Mouse (Mus musculus) myocyte (in vitro differentiated cells): ENCODE measurements around the gene Stac3. TPM values are rescaled to one million over a fixed set of nuclear protein-coding genes. Genes with fewer than 3 reads are reported as not detected.

Source experiments
- H3K27me3 ChIP-seq: one replicate; pipeline ENCODE4 v1.6.1; 2011; ENCODE audit not compliant: control insufficient read depth, insufficient read depth, insufficient read length
- H3K36me3 ChIP-seq: one replicate; pipeline ENCODE4 v1.6.1; 2011; ENCODE audit not compliant: control insufficient read depth, insufficient read depth
- H3K4me2 ChIP-seq: one replicate; pipeline ENCODE4 v1.6.1; 2011; ENCODE audit warnings: low read depth, control low read depth
- H3K4me3 ChIP-seq: one replicate; pipeline ENCODE4 v1.5.1; 2011; ENCODE audit warnings: mild to moderate bottlenecking, control low read depth, moderate library complexity
- H3K79me2 ChIP-seq: one replicate; pipeline ENCODE4 v1.6.1; 2011; ENCODE audit not compliant: control insufficient read depth, insufficient read depth
- H3ac ChIP-seq: one replicate; pipeline ENCODE4 v1.6.1; 2011; ENCODE audit not compliant: control insufficient read depth, insufficient read length
- MAX ChIP-seq: IDR thresholded peaks from one replicate; pipeline ENCODE4 v1.6.1; 2011; ENCODE audit warnings: low read depth, mild to moderate bottlenecking, control low read depth
- MYOD1 ChIP-seq, 3 experiments: IDR thresholded peaks; one replicate each; pipeline ENCODE4 v1.6.1; 2011; ENCODE audit warnings: control low read depth in 2 of 3, low read depth in 2 of 3, mild to moderate bottlenecking in 2 of 3, moderate library complexity in 1 of 3; ENCODE audit not compliant: insufficient read length in 2 of 3, control insufficient read depth in 1 of 3
- POLR2A ChIP-seq: IDR thresholded peaks from one replicate; pipeline ENCODE4 v1.6.1; 2011; ENCODE audit warnings: low read depth, mild to moderate bottlenecking, control low read depth, moderate library complexity; ENCODE audit not compliant: insufficient read length
- POLR2AphosphoS2 ChIP-seq: IDR thresholded peaks from one replicate; pipeline ENCODE4 v1.6.1; 2011; ENCODE audit warnings: low read depth, control low read depth; ENCODE audit not compliant: insufficient read length
- SRF ChIP-seq: IDR thresholded peaks from one replicate; pipeline ENCODE4 v1.6.1; 2011; ENCODE audit warnings: low read depth; ENCODE audit not compliant: control insufficient read depth, insufficient read length
- TCF12 ChIP-seq: IDR thresholded peaks from one replicate; pipeline ENCODE4 v1.6.1; 2011; ENCODE audit warnings: mild to moderate bottlenecking, control low read depth; ENCODE audit not compliant: poor library complexity, insufficient read depth, severe bottlenecking
- TCF3 ChIP-seq: IDR thresholded peaks from one replicate; pipeline ENCODE4 v1.6.1; 2011; ENCODE audit warnings: low read depth, control low read depth; ENCODE audit not compliant: insufficient read length
- polyA plus RNA-seq: library from polyadenylated mRNA; unstranded; fragments of >200 nt; fragmentation: generic; extraction: Trizol; gene quantifications from one replicate; pipeline ENCODE4 v1.2.1, GENCODE M21; 2012; ENCODE audit warnings: missing spikeins

The Stac3 gene
- polyA plus RNA-seq, 1 experiment, result 125 TPM

- H3ac ChIP-seq, result no peak overlapping the region
- peaks cover 17% of the 10 kb centered on the region for H3K36me3 ChIP-seq
- TF ChIP-seq POLR2A (no peak), SRF (no peak), MAX (no peak), POLR2AphosphoS2 (peak; percentile 41)
- H3K27me3 ChIP-seq, result no peaks in the 10 kb centered on the region
- no peak overlapping the region for H3K4me2 ChIP-seq
- H3K4me3 ChIP-seq, result no peak overlapping the region
- H3K79me2 ChIP-seq, result no peaks in the 10 kb centered on the region
Measured at GRCm38 (mm10) chr10:127548236-127548635, 46.8 kb downstream of the Stac3 start.

- TF ChIP-seq MYOD1 (IDR thresholded peaks at IDR 0.05; ENCODE audit: control insufficient read depth in 1 of 3, insufficient read length in 2 of 3, low read depth in 2 of 3) (no peak), POLR2A (no peak)
- no peak overlapping the region for H3K4me2 ChIP-seq
Measured at GRCm38 (mm10) chr10:127549892-127550291, 48.4 kb downstream of the Stac3 start.

GRCm38 (mm10) chr10:127555703-127556102 is 54.2 kb downstream of the Stac3 start:
- peaks cover 28% of the 10 kb centered on the region for H3K36me3 ChIP-seq

More at GRCm38 (mm10) chr10:127549892-127550291, 48.4 kb downstream of the Stac3 start:
- Histone ChIP-seq H3K36me3 (peaks cover 14% of the 10 kb centered on the region), H3ac (no peak overlapping the region), H3K4me3 (no peak overlapping the region), H3K79me2 (no peaks in the 10 kb centered on the region), H3K27me3 (no peaks in the 10 kb centered on the region)

GRCm38 (mm10) chr10:127557397-127557796 is 55.9 kb downstream of the Stac3 start:
- Histone ChIP-seq H3K27me3 (no peaks in the 10 kb centered on the region), H3K36me3 (peaks cover 44% of the 10 kb centered on the region), H3K4me3 (no peak overlapping the region), H3K4me2 (no peak overlapping the region), H3K79me2 (no peaks in the 10 kb centered on the region), H3ac (no peak overlapping the region)
- TF ChIP-seq TCF3, result no peak
- TF ChIP-seq POLR2AphosphoS2, result peak; percentile 21
- no peak for TF ChIP-seq SRF
- TF ChIP-seq MYOD1 (IDR thresholded peaks at IDR 0.05; ENCODE audit: control insufficient read depth in 1 of 3, insufficient read length in 2 of 3, low read depth in 2 of 3), result no peak

More at GRCm38 (mm10) chr10:127555703-127556102, 54.2 kb downstream of the Stac3 start:
- H3ac ChIP-seq, result no peak overlapping the region
- no peaks in the 10 kb centered on the region for H3K27me3 ChIP-seq
- H3K79me2 ChIP-seq, result no peaks in the 10 kb centered on the region
- H3K4me2 ChIP-seq, result no peak overlapping the region
- TF ChIP-seq POLR2AphosphoS2 (peak; percentile 24), TCF12 (no peak)
- no peak overlapping the region for H3K4me3 ChIP-seq

Other genes starting within 250 kb of the Stac3 start
- 0.14 TPM for gene Kif5a, start 238.3 kb upstream of the Stac3 start, polyA plus RNA-seq
- gene Dctn2, start 235.3 kb upstream of the Stac3 start, polyA plus RNA-seq, result 250 TPM
- 24.7 TPM for gene Mbd6, start 212.7 kb upstream of the Stac3 start, polyA plus RNA-seq
- 280 TPM for gene Mars, start 189.9 kb upstream of the Stac3 start, polyA plus RNA-seq
- 0.77 TPM for gene Arhgap9, start 179.7 kb upstream of the Stac3 start, polyA plus RNA-seq
- 1.00 TPM for gene Gli1, start 159.7 kb upstream of the Stac3 start, polyA plus RNA-seq
- gene Inhbe, start 147.3 kb upstream of the Stac3 start, polyA plus RNA-seq, result 0.10 TPM
- gene Inhbc, start 131.3 kb upstream of the Stac3 start, polyA plus RNA-seq, result not detected
- 63.4 TPM for gene R3hdm2, start 121.4 kb upstream of the Stac3 start, polyA plus RNA-seq
- 2.9 TPM for gene Ndufa4l2, start 13.3 kb downstream of the Stac3 start, polyA plus RNA-seq
- 535 TPM for gene Shmt2, start 20.8 kb downstream of the Stac3 start, polyA plus RNA-seq
- 3.9 TPM for gene Nxph4, start 32.9 kb downstream of the Stac3 start, polyA plus RNA-seq
- 244 TPM for gene Lrp1, start 119.5 kb downstream of the Stac3 start, polyA plus RNA-seq
- 0.26 TPM for gene Stat6, start 141.3 kb downstream of the Stac3 start, polyA plus RNA-seq
- gene Nemp1, start 165.2 kb downstream of the Stac3 start, polyA plus RNA-seq, result 5.6 TPM
- 68.7 TPM for gene Nab2, start 166.9 kb downstream of the Stac3 start, polyA plus RNA-seq
- 0.35 TPM for gene Myo1a, start 203.5 kb downstream of the Stac3 start, polyA plus RNA-seq
- gene Tac2, start 222.8 kb downstream of the Stac3 start, polyA plus RNA-seq, result 0.18 TPM
- gene Zbtb39, start 237.9 kb downstream of the Stac3 start, polyA plus RNA-seq, result 3.2 TPM